Mouse (Mus musculus) cerebellum, postnatal 36 days (tissue): ENCODE data around the gene Ccdc13.

Experiments used
- DNase-seq, 2 experiments: peaks; one replicate each; pipeline ENCODE4 v3.0.0; 2021 to 2022; ENCODE audit warnings: mixed read lengths in 2 of 2

Gene Ccdc13

DNA sequence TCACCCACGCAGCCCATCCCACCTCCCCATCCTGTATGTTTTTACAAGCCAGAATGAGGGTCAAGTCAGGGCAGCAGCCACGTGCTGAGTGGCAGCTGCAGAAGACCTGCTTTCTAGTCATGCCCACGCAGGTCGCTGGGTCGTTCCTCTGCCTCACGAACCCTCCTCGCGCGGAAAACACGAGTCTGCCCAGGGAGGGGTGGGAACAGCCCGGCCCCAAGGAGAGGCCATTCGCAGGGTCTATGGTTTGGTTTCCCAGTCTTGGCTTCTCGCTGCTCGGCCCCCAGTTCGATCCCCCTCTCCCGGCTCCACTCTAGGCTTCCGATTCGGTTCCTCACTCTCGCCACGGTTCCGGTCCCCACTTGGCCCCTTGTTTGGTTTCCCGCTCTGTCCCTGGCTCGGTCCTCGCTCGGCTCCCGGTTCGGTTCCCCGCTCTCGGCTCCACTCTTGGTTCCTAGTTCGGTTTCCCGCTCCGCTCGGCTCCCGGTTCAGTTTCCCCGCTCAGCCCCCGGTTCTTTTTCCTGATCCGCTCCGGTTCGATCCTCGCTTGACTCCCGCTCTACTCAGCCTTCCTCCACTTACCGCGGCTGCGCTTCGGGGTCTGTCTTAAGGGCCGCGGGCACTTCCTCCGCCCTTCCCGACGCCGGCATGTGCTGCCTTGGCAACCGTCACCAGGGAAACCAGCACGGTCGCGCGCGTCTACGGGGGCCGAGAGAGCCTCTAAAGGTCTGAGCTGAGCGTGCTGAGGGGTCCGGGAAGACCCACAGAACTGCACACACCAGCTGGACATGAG lies at the start of gene Ccdc13:
TSS of gene Ccdc13 (minus strand) at position 633 of the 793 bp plus-strand sequence.
- peak; percentile 40 to 49 for DNase-seq

GRCm38 (mm10) chr9:121882015-121882457 lies 42.8 kb upstream of the Ccdc13 start:
- no peak for DNase-seq

DNA sequence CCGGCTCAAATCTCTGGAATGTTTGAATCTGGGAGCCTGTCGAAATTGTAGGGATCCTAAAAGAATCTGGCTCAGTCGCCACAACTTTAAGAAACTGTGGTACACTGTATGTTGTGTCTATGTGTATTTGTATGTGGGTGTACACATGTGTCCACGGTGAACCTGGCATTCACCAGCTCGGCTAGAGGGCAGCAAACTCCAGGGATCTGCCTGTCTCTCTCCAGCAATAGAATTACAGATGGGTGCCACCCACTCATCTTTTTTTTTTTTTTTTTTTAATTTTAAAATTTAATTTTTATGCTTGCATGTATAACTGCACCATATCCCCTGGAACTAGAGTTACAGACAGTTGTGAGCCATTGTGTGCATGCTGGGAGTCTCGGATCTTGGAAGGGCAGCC lies 42.0 kb upstream of the Ccdc13 start:
- no peak for DNase-seq

- peak; percentile 46 to 50 for DNase-seq
Measured at GRCm38 (mm10) chr9:121880840-121881239, 41.6 kb upstream of the Ccdc13 start.

DNA sequence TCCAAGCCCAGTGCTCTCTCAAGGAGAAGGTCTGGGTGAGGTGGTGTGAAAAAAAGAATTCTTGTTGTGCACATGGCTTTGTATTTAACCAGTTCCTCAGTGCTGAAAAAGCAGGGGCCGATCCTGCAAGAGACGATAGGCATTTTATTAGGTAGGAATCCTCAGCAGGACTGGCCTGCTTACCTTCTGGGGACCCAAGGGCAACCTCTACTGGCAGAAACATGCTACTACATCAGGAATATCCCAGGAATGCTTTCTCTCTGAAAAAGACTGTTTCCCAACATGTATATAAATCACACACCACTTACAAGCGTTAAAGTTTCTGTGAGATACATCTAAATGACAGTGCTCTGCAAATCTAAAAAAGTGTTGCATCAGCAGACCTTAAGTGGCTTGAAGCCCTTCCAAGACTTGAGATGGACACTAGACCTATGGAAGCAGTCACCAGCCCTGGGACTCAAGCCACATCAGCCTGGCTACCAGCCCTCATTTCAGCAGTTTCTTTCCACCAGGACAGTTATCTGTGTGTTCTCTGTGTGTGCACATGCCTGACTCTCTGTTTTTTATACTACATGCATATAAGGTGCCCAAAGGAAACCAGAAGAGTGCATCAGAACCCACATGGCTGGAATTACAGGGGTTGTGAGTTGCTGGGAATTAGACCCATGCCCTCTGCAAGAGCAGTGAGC lies 37.9 kb upstream of the Ccdc13 start:
- DNase-seq = peak; percentile 52 to 76

GRCm38 (mm10) chr9:121873578-121873977 lies 34.3 kb upstream of the Ccdc13 start:
- no peak for DNase-seq

DNA sequence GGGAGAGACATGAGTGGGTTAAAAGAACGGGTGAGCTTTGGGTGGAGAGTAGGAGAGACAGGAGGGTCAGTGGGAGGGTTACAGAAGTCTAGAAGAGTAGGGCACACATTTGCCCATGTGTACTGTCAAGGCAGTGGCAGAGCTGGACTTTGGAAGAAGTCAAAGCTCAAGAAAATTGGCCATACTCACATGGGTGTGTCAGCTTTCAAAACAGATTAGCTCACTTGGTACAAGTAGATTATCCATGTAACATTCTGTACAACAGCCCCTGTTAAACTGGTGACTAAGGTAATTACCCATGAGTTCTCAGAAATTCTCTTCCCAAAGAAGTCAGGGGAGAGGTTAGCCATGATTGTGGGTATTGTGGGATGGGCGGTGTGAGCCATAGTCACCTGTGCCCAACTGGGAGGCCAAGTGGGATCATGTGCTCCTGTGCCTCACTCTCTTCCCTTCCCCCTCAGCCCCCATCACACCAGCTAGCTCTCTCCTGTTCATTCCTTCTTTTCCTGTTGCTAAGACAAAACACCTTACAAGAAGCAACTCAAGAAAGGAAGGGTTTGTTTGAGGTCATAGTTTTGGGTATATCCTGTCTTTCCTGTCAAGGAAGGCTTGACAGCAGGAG lies 32.9 kb upstream of the Ccdc13 start:
- no peak for DNase-seq

- no peak for DNase-seq
Measured at GRCm38 (mm10) chr9:121869973-121870515, 30.8 kb upstream of the Ccdc13 start.

- no peak for DNase-seq
Measured at GRCm38 (mm10) chr9:121869432-121869831, 30.2 kb upstream of the Ccdc13 start.

- DNase-seq = no peak
Measured at GRCm38 (mm10) chr9:121868236-121868635, 29.0 kb upstream of the Ccdc13 start.

DNA sequence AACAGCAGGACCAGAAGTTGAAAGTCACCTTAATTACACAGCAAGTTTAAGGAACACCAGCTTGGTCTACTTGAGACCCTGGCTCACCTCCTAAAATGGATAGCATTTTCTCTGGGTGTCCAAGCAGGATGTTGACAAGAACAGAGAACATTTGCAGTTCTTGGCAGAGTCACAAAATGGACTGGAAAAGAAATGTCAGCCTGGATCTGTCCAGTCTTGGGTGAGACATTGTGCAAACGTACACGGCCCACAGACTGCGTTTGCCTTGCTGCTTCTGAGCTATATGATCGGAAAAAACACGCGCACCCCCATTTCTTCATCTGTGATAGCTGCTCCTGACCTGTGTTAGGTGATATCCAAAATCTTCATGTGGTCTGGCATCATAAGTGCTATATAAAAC lies 28.4 kb upstream of the Ccdc13 start:
- no peak for DNase-seq

GRCm38 (mm10) chr9:121865425-121866008 lies 26.3 kb upstream of the Ccdc13 start:
- no peak for DNase-seq

DNA sequence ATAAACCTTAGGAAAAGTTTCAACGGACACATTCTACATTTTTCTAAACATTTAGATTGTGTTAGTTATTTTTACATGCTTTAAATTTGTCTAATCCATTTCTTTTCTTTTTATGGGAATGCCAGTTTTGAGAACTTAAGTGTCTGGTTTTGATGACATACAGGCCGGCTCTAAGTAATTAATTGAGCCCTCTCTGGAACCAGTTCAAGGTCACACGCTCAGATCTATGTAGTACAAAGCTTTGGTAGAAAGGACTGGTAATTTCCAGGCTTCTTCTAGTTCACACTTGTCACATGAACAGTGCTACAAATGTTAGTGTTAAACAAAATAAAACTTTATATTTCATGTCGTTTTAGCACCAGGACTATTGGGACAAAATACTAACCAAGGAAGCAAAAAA lies 25.6 kb upstream of the Ccdc13 start:
- no peak for DNase-seq

DNA sequence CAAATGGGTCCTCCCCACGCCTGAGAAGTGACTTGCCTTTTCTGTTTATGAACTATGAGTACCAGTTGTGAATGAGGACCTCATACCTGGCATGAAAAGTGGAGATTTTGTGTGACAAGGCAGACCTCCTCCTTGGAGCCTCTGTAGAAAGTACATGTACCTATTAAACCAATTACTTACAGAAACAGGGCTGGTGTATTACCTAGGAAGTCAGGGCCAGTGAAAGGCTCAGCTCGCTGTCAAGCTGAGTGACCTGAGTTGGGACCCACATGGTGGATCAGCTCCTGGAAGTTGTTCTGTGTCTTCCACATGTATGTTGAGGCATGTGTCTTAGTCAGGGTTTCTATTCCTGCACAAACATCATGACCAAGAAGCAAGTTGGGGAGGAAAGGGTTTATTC lies 21.7 kb upstream of the Ccdc13 start:
- no peak for DNase-seq

- DNase-seq = no peak
Measured at GRCm38 (mm10) chr9:121859345-121859744, 20.1 kb upstream of the Ccdc13 start.

- DNase-seq = no peak
Measured at GRCm38 (mm10) chr9:121858153-121858488, 18.9 kb upstream of the Ccdc13 start, which contains the start of gene Higd1a. Gene Higd1a (minus strand): TSS chr9:121858362.

- peak; percentile 95 to 98 for DNase-seq
Measured at GRCm38 (mm10) chr9:121857474-121858152, 18.4 kb upstream of the Ccdc13 start.

DNA sequence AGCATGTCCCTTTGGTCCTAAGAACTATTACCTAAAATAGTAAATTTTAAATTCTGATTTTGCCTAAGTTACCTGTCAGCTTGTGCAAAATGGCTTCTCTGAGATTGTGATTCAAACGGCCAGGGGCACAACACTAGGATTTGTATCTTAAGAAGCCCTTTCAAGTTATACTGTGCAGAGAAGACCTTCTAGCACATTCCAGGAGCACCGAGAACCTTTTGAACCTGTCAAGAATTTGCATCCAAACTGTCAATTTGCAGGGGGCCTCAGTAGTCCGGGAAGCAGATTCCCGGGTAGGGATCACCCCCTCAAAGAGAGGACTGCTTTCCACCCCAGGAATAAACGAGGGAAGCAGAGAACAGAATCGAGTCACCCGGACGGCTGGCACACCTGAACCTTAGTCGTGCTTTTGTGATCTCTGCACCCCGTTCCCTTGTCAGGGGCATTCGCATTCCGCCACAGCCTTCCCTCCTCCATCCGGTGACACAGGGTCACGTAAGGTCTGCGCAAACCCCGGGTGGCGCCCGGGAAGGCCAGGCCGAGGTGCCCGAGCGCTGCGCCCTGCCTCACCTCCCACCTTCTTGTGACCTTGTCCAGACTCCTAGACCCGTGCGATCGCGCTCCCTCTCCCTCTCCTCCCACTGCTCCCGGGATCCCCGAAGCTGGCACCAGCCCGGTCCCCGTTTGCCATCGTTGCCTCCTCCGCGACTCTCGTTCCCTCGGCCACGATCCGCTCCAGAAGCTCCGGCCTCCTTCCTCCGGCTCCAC lies 17.6 kb upstream of the Ccdc13 start:
- DNase-seq = no peak

- no peak for DNase-seq
Measured at GRCm38 (mm10) chr9:121854246-121854645, 15.0 kb upstream of the Ccdc13 start.

GRCm38 (mm10) chr9:121847842-121848241 lies 8.6 kb upstream of the Ccdc13 start:
- no peak for DNase-seq

DNA sequence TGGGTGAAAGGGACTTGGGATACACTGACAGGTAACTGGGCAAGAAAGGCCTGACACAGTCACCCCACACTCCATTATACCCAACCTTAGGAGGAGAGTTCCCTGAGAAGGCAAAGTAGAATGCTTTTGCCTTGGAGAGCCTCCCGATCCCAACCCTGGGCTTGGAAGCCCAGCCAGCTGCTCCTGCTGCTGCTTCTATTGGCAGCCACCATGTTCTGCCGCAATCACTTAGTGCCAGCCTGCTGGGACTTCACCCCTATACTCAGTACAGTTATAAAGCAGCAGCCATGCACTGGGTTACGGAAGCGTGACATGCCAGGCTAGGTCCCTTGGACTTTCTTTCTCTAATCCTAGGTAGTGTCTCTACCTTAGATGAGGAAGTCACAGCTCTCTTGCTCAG lies 7.9 kb upstream of the Ccdc13 start:
- DNase-seq = no peak
